Mouse (Mus musculus): ENCODE measurements at regions not wholly inside any gene's neighbourhood (a gene's known extent, or its start where the extent isn't known, plus 50 kb on each side); places are given as distances from the start of the nearest gene placed in this dataset.

- WGBS = 7% methylated on average over 6 of the region's 6 CpGs
- Histone ChIP-seq H3K9me3 (replicated peaks) (no peaks in the 10 kb centered on the region), H3K27me3 (no peaks in the 10 kb centered on the region), H3K4me2 (replicated peaks) (no peak overlapping the region), H3K9ac (no peak overlapping the region), H3K4me3 (replicated peaks) (no peak overlapping the region), H3K36me3 (no peaks in the 10 kb centered on the region), H3K27ac (replicated peaks) (no peak overlapping the region), H3K4me1 (peaks cover 5% of the 10 kb centered on the region; the same call in 1 of the 2 replicates)
- ATAC-seq (ENCODE audit: insufficient number of reproducible peaks, low FRiP score, low TSS enrichment, low read depth) = no peak
Observed at GRCm38 (mm10) chr9:13932001-13932508, 104.5 kb downstream of the Fam76b start.

- Histone ChIP-seq H3K27me3 (no peaks in the 10 kb centered on the region), H3K9me3 (replicated peaks) (no peaks in the 10 kb centered on the region), H3K4me3 (replicated peaks) (no peak overlapping the region), H3K4me2 (replicated peaks) (no peak overlapping the region), H3K36me3 (no peaks in the 10 kb centered on the region), H3K9ac (no peak overlapping the region), H3K27ac (replicated peaks) (no peak overlapping the region), H3K4me1 (peaks cover 5% of the 10 kb centered on the region; the same call in 1 of the 2 replicates)
- WGBS = 70% methylated on average over 6 of the region's 6 CpGs
- no peak for ATAC-seq (ENCODE audit: insufficient number of reproducible peaks, low FRiP score, low TSS enrichment, low read depth)
Observed at GRCm38 (mm10) chr9:13933404-13933803, 105.9 kb downstream of the Fam76b start.

GRCm38 (mm10) chr9:13937301-13937700, 109.8 kb downstream of the Fam76b start:
- H3K27ac ChIP-seq (replicated peaks) = no peak overlapping the region
- H3K9ac ChIP-seq = no peak overlapping the region
- H3K27me3 ChIP-seq = no peaks in the 10 kb centered on the region
- H3K4me2 ChIP-seq (replicated peaks) = no peak overlapping the region
- no peak for ATAC-seq (ENCODE audit: insufficient number of reproducible peaks, low FRiP score, low TSS enrichment, low read depth)
- no peak overlapping the region for H3K4me3 ChIP-seq (replicated peaks)
- H3K36me3 ChIP-seq = no peaks in the 10 kb centered on the region
- 78% methylated on average over 2 of the region's 2 CpGs for WGBS
- no peaks in the 10 kb centered on the region for H3K9me3 ChIP-seq (replicated peaks)
- peaks cover 1% of the 10 kb centered on the region; the same call in 1 of the 2 replicates for H3K4me1 ChIP-seq

- H3K4me2 ChIP-seq (replicated peaks) = no peak overlapping the region
- 66% methylated on average over 3 of the region's 3 CpGs for WGBS
- no peak for ATAC-seq (ENCODE audit: insufficient number of reproducible peaks, low FRiP score, low TSS enrichment, low read depth)
Observed at GRCm38 (mm10) chr9:13946519-13946918, 119.0 kb downstream of the Fam76b start.

GRCm38 (mm10) chr9:13952157-13952556, 124.6 kb downstream of the Fam76b start:
- ATAC-seq (ENCODE audit: insufficient number of reproducible peaks, low FRiP score, low TSS enrichment, low read depth) = no peak
- H3K4me3 ChIP-seq (replicated peaks) = no peak overlapping the region
- no peaks in the 10 kb centered on the region for H3K4me1 ChIP-seq
- no peaks in the 10 kb centered on the region for H3K9me3 ChIP-seq (replicated peaks)
- no peaks in the 10 kb centered on the region for H3K27me3 ChIP-seq
- H3K4me2 ChIP-seq (replicated peaks) = no peak overlapping the region
- no peaks in the 10 kb centered on the region for H3K36me3 ChIP-seq
- no peak overlapping the region for H3K27ac ChIP-seq (replicated peaks)
- no peak overlapping the region for H3K9ac ChIP-seq

More at GRCm38 (mm10) chr9:13946519-13946918, 119.0 kb downstream of the Fam76b start:
- Histone ChIP-seq H3K27me3 (no peaks in the 10 kb centered on the region), H3K4me3 (replicated peaks) (no peak overlapping the region), H3K27ac (replicated peaks) (no peak overlapping the region), H3K9me3 (replicated peaks) (no peaks in the 10 kb centered on the region), H3K9ac (no peak overlapping the region), H3K36me3 (no peaks in the 10 kb centered on the region), H3K4me1 (no peaks in the 10 kb centered on the region)

GRCm38 (mm10) chr9:13963140-13963763, 135.7 kb downstream of the Fam76b start:
- ATAC-seq (ENCODE audit: insufficient number of reproducible peaks, low FRiP score, low TSS enrichment, low read depth) = no peak
- Histone ChIP-seq H3K27me3 (no peaks in the 10 kb centered on the region), H3K9ac (no peak overlapping the region), H3K4me3 (replicated peaks) (no peak overlapping the region), H3K4me1 (0 out of 2 replicates have a peak, but pooled peaks cover 2% of the 10 kb centered on the region), H3K27ac (replicated peaks) (no peak overlapping the region), H3K4me2 (replicated peaks) (no peak overlapping the region), H3K9me3 (replicated peaks) (no peaks in the 10 kb centered on the region), H3K36me3 (no peaks in the 10 kb centered on the region)
- WGBS = 67% methylated on average over 7 of the region's 7 CpGs

GRCm38 (mm10) chr9:13963796-13964195, 136.3 kb downstream of the Fam76b start:
- Histone ChIP-seq H3K4me1 (peaks cover 4% of the 10 kb centered on the region), H3K4me2 (replicated peaks) (no peak overlapping the region), H3K9me3 (replicated peaks) (no peaks in the 10 kb centered on the region), H3K27ac (replicated peaks) (no peak overlapping the region), H3K4me3 (replicated peaks) (no peak overlapping the region), H3K9ac (no peak overlapping the region), H3K27me3 (no peaks in the 10 kb centered on the region), H3K36me3 (no peaks in the 10 kb centered on the region)
- 73% methylated on average over 3 of the region's 3 CpGs for WGBS
- ATAC-seq (ENCODE audit: insufficient number of reproducible peaks, low FRiP score, low TSS enrichment, low read depth) = no peak

- H3K27ac ChIP-seq (replicated peaks) = no peak overlapping the region
- no peak overlapping the region for H3K4me2 ChIP-seq (replicated peaks)
- no peaks in the 10 kb centered on the region for H3K27me3 ChIP-seq
- WGBS = 82% methylated on average over 4 of the region's 4 CpGs
- H3K36me3 ChIP-seq = no peaks in the 10 kb centered on the region
- no peak overlapping the region for H3K4me3 ChIP-seq (replicated peaks)
- ATAC-seq (ENCODE audit: insufficient number of reproducible peaks, low FRiP score, low TSS enrichment, low read depth) = no peak
- H3K9ac ChIP-seq = no peak overlapping the region
- H3K4me1 ChIP-seq = peaks cover 9% of the 10 kb centered on the region
- no peaks in the 10 kb centered on the region for H3K9me3 ChIP-seq (replicated peaks)
Observed at GRCm38 (mm10) chr9:13964256-13964655, 136.7 kb downstream of the Fam76b start.

GRCm38 (mm10) chr9:13966212-13966611, 138.7 kb downstream of the Fam76b start:
- no peak for ATAC-seq (ENCODE audit: insufficient number of reproducible peaks, low FRiP score, low TSS enrichment, low read depth)
- Histone ChIP-seq H3K9me3 (replicated peaks) (no peaks in the 10 kb centered on the region), H3K4me2 (replicated peaks) (no peak overlapping the region), H3K27me3 (no peaks in the 10 kb centered on the region), H3K36me3 (no peaks in the 10 kb centered on the region), H3K4me1 (peaks cover 16% of the 10 kb centered on the region), H3K4me3 (replicated peaks) (no peak overlapping the region), H3K9ac (no peak overlapping the region), H3K27ac (replicated peaks) (no peak overlapping the region)
- 85% methylated on average over 1 of the region's 1 CpGs for WGBS

- peaks cover 17% of the 10 kb centered on the region for H3K4me1 ChIP-seq
- no peaks in the 10 kb centered on the region for H3K27me3 ChIP-seq
- no peaks in the 10 kb centered on the region for H3K36me3 ChIP-seq
- H3K27ac ChIP-seq (replicated peaks) = peak overlapping the region; percentile 56
- no peak overlapping the region for H3K4me2 ChIP-seq (replicated peaks)
- 25% methylated on average over 1 of the region's 1 CpGs for WGBS
- H3K9ac ChIP-seq = no peak overlapping the region
- no peak for ATAC-seq (ENCODE audit: insufficient number of reproducible peaks, low FRiP score, low TSS enrichment, low read depth)
- H3K4me3 ChIP-seq (replicated peaks) = no peak overlapping the region
- no peaks in the 10 kb centered on the region for H3K9me3 ChIP-seq (replicated peaks)
Observed at GRCm38 (mm10) chr9:13969262-13969661, 141.7 kb downstream of the Fam76b start.

- Histone ChIP-seq H3K4me3 (replicated peaks) (no peak overlapping the region), H3K4me2 (replicated peaks) (no peak overlapping the region), H3K36me3 (no peaks in the 10 kb centered on the region), H3K27ac (replicated peaks) (no peak overlapping the region), H3K4me1 (peaks cover 17% of the 10 kb centered on the region), H3K27me3 (no peaks in the 10 kb centered on the region), H3K9me3 (replicated peaks) (no peaks in the 10 kb centered on the region), H3K9ac (no peak overlapping the region)
- no peak for ATAC-seq (ENCODE audit: insufficient number of reproducible peaks, low FRiP score, low TSS enrichment, low read depth)
- 35% methylated on average over 4 of the region's 4 CpGs for WGBS
Observed at GRCm38 (mm10) chr9:13973600-13973999, 146.1 kb downstream of the Fam76b start.

GRCm38 (mm10) chr9:13974870-13975269, 147.4 kb downstream of the Fam76b start:
- no peak for ATAC-seq (ENCODE audit: insufficient number of reproducible peaks, low FRiP score, low TSS enrichment, low read depth)
- Histone ChIP-seq H3K27me3 (no peaks in the 10 kb centered on the region), H3K4me3 (replicated peaks) (no peak overlapping the region), H3K27ac (replicated peaks) (no peak overlapping the region), H3K4me2 (replicated peaks) (no peak overlapping the region), H3K4me1 (peaks cover 5% of the 10 kb centered on the region), H3K36me3 (no peaks in the 10 kb centered on the region), H3K9me3 (replicated peaks) (no peaks in the 10 kb centered on the region), H3K9ac (no peak overlapping the region)
- WGBS = 60% methylated on average over 1 of the region's 1 CpGs
